Mouse (Mus musculus) intestine, embryonic 14.5 days (tissue): ENCODE measurements around the gene Lgals1. TPM values are rescaled to one million over a fixed set of nuclear protein-coding genes. Genes with fewer than 3 reads are reported as not detected.
"Not testable (repeated sequence)": the region's sequence is repeated elsewhere in the genome, so short reads cannot be mapped to it uniquely, and the experiment has no call there.

Experiments
- ATAC-seq: fragments of 200-750 bp; cut with Nextera tagmentation; replicated peaks from 2 replicates; pipeline ENCODE4 v1.8.0; 2017; ENCODE audit warnings: low read depth, moderate number of reproducible peaks, moderate TSS enrichment, moderate library complexity; ENCODE audit not compliant: low FRiP score, low TSS enrichment
- DNase-seq: peaks from one replicate; pipeline ENCODE4 v3.0.0-alpha.2; 2018; ENCODE audit warnings: low spot score
- H3K27ac ChIP-seq: fragments of 300-500 bp; sonication (generic); 2 replicates; pipeline ENCODE4 v1.5.1; 2014; ENCODE audit warnings: low read depth, mild to moderate bottlenecking, control low read depth
- H3K27me3 ChIP-seq: fragments of 300-500 bp; sonication (generic); replicated peaks from 2 replicates; pipeline ENCODE4 v1.6.1; 2014; ENCODE audit warnings: low read length, control low read depth; ENCODE audit not compliant: control insufficient read depth, insufficient read depth
- H3K36me3 ChIP-seq: fragments of 300-500 bp; sonication (generic); 2 replicates; pipeline ENCODE4 v1.6.1; 2014; ENCODE audit warnings: low read length, control low read depth; ENCODE audit not compliant: control insufficient read depth, insufficient read depth
- H3K4me1 ChIP-seq: fragments of 300-500 bp; sonication (generic); replicated peaks from 2 replicates; pipeline ENCODE4 v1.6.1; 2014; ENCODE audit warnings: low read length, control low read depth, mixed read lengths; ENCODE audit not compliant: control insufficient read depth, insufficient read depth
- H3K4me2 ChIP-seq: fragments of 300-500 bp; sonication (generic); 2 replicates; pipeline ENCODE4 v1.6.1; 2014; ENCODE audit warnings: low read length
- H3K4me3 ChIP-seq: fragments of 300-500 bp; sonication (generic); 2 replicates; pipeline ENCODE4 v1.5.1; 2014; ENCODE audit warnings: low read depth, low read length, control low read depth, mixed read lengths
- H3K9ac ChIP-seq: fragments of 300-500 bp; sonication (generic); 2 replicates; pipeline ENCODE4 v1.6.1; 2014; ENCODE audit warnings: mild to moderate bottlenecking, low read length
- H3K9me3 ChIP-seq: fragments of 300-500 bp; sonication (generic); 2 replicates; pipeline ENCODE4 v1.6.1; 2016; ENCODE audit warnings: low read length, control low read depth; ENCODE audit not compliant: control insufficient read depth
- WGBS: fragments of 180-500 bp; shearing (Covaris S2); extraction: QIAGEN DNeasy Blood & Tissue Kit; methylation state at CpG from one replicate; pipeline ENCODE4 v1.1.7; 2014; 5-methylcytosine and 5-hydroxymethylcytosine counted together
- polyA plus RNA-seq: library from polyadenylated mRNA; unstranded; fragments of >200 nt; fragmentation: Nextera tagmentation; extraction: Ambion mirVana; gene quantifications from 2 replicates; pipeline ENCODE4 v1.2.1, GENCODE M21; 2014

The Lgals1 gene
- polyA plus RNA-seq: 1,194 and 1,197 TPM in 2 replicates

DNA sequence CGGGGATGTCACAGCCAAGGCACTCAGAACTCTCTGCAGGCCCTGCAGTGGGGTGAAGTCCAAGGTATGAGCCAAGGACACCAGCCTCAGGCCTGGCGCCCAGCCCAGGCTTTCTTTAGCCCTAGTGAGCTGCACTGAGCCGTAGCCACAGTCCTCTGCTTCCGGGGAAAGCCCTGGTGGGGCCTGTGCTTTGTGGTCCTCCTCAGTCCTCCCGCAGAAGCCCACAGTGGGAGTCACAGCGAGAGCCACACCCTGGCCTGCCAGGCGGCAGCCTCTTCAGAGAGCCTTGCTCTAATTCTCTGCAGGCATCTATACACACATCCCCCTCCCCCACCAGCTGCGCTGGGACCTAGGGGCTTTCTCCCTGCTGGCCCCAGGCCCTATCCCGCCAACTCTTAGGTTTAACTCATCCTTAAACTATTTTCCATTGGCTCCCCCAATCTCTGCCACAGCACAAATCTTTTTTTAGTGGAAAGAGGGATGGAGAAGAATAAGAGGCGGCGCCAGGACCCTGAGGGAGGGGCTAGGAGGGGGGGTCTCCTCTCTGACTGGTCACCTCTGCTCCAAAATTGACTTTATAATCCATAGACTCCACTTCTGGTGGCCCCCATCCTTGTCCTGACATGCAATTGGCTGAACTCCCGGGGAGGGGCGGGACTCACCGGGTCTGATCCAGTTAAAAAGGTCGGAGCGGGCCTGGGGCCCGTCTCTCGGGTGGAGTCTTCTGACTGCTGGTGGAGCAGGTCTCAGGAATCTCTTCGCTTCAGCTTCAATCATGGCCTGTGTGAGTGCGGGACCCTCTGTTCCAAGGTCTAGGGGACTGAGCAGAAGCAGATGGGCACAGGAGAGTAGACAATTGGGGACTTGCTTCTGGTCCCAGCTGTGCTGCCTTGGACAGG lies at the start of gene Lgals1:
Lgals1 (plus strand) TSS at position 705 of the 899 bp plus-strand sequence.
- peak within 1 kb of the TSS; percentile 92 for H3K4me2 ChIP-seq
- 4% methylated on average over 20 of the region's 20 CpGs for WGBS

DNA sequence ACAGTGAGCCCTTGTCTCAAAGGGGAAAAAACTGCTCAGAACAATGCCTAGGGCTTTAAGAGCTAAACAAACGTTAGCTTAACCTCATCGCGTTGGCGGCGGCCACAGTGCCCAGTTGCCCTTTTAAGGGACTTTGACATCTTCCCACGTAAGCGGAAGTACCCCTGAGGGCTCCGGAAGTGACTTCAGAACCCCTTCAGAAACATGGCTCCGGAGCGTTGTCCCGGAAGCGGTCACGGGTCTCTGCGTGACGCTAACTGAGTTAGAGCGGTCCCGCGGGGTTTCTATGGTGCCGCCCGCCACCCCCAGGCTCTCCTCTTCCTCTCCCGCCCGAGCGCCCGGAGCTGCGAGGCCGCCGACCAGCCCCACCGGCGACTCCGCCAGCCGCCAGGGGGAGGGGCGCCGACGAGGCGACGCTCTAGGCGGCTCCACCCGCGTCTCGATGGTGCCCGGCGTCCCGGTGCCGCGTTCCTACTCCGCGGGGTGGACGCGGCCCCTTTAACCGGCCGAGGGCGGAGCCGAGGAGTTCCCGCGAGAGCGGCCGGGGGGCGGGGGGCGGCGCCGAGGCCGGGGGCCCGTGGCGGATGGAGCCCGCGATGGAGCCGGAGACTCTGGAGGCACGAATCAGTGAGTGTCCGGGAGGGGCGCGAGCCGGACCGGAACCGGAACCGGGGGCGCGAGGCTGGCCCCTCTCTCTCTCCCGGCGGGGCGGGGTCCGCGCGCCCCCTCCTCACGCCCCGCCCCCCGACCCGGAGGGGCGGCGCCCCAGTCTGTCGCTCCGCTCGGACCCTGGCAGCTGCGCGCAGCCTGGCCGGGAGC lies 49.3 kb upstream of the Lgals1 start, which contains the start of gene Gga1:
Gga1 (plus strand) TSS at position 200 of the 819 bp plus-strand sequence.
- H3K27me3 ChIP-seq: no peaks in the 10 kb centered on the region
- no peaks in the 10 kb centered on the region for H3K9me3 ChIP-seq
- H3K9ac ChIP-seq: peak within 1 kb of the TSS; percentile 84
- peak within 1 kb of the TSS; percentile 79 for H3K4me2 ChIP-seq
- H3K27ac ChIP-seq: peak within 1 kb of the TSS; percentile 99
- WGBS: 1% methylated on average over 81 of the region's 95 CpGs
- peak within 1 kb of the TSS; percentile 71 for H3K4me3 ChIP-seq
- H3K4me1 ChIP-seq: peaks cover 28% of the 10 kb centered on the region
- peak; percentile 90 for ATAC-seq
- peak; percentile 97 for DNase-seq
- H3K36me3 ChIP-seq: peaks cover 19% of the 10 kb centered on the region

More for the DNA sequence above, at the start of gene Lgals1:
- Histone ChIP-seq H3K36me3 (peaks cover 16% of the 10 kb centered on the region), H3K4me3 (peak within 1 kb of the TSS; percentile 64), H3K27me3 (no peaks in the 10 kb centered on the region), H3K9me3 (no peaks in the 10 kb centered on the region), H3K9ac (peak within 1 kb of the TSS; percentile 61), H3K4me1 (peaks cover 20% of the 10 kb centered on the region), H3K27ac (peak within 1 kb of the TSS; percentile 94)
- DNase-seq (peak; percentile 92), ATAC-seq (peak; percentile 71)

DNA sequence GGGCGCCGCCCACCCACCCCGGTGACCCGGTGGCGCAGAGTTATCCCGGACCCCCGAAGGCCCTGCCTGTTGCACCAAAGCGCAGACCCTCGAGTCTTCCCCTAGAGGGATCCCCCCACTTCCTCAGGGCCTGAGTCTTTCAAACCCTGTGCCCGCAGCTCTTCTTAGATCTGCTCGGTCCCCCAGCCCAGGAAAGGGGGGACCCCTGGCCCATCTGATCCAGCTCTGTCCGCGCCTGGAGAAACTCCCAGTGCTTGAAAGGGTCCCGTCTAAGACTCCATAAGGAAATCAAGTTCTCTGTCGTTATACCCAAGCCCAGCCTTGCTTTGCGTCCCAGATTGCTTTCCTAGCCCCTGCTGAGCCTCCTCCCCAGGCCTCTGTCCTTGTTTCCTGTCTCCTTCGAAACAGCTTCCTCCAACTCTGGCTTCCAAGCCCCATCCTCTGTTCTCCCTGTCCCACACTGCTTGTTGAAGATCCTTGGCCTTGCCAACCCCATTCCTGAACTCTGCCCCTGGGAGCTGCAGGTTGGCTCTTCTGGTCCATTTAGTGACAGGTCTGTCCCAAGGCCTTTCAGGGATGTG lies 48.6 kb upstream of the Lgals1 start:
- Histone ChIP-seq H3K36me3 (peaks cover 26% of the 10 kb centered on the region), H3K9ac (peak overlapping the region; percentile 84), H3K27me3 (no peaks in the 10 kb centered on the region), H3K27ac (peak overlapping the region; percentile 99), H3K9me3 (no peaks in the 10 kb centered on the region), H3K4me1 (peaks cover 26% of the 10 kb centered on the region), H3K4me2 (peak overlapping the region; percentile 79), H3K4me3 (peak overlapping the region; percentile 71)
- peak; percentile 42; the same call in 1 of the 2 replicates for ATAC-seq
- 1% methylated on average over 17 of the region's 17 CpGs for WGBS
- DNase-seq: no peak

DNA sequence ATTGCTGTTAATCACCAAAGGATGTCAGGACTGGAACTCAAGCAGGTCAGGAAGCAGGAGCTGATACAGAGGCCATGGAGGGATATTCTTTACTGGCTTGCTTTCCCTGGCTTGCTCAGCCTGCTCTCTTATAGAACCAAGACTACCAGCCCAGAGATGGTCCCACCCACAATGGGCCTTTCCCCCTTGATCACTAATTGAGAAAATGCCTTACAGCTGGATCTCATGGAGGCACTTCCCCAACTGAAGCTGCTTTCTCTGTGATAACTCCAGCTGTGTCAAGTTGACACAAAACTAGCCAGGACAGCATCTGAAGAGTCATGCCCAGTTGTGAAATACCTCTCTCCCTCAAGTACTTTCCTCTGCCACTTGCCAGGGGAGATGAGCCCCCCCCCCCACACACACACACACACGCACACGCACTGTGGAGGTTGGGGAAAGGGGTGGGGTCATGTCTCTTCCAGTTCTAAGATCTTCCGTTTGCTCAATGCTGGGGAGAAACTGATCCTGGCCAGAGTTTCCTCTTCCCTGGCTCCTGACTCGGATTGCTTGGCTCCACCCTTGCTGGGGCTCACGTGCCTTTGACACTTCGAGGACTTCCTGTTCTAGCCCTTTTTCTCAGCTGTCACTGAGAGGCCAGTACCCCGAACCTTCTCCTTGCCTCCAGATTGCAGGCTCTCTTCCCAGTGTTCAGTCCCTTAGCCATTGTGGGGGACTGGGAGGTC lies 47.6 kb upstream of the Lgals1 start:
- not testable (repeated sequence) for DNase-seq, H3K9ac ChIP-seq
- 32% methylated on average over 7 of the region's 7 CpGs for WGBS

DNA sequence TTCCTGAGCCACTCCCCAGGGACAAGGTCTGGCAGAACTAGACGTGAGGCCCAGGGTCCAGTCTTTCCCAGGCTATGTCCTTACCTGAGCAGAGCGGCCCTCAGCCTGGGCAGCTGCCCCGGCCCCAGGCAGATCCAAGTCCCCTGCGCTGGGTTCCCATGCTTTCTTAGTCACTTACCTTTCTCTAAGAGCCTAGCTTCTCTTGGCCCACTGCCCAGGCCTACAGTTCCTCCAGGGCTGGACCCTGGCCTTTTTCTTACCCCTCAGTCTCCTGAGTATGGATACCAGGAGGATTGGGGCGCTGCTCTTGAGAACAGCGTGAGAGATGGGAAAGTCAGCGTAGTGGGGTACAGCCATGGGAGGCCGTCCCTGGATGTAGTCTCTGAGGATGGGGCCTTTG lies 46.1 kb upstream of the Lgals1 start:
- 97% methylated on average over 8 of the region's 8 CpGs for WGBS
- no peak overlapping the region for H3K9ac ChIP-seq

More for the DNA sequence above, 47.6 kb upstream of the Lgals1 start:
- H3K27ac ChIP-seq, H3K27me3 ChIP-seq, H3K4me3 ChIP-seq, H3K9me3 ChIP-seq, ATAC-seq: not testable (repeated sequence)
- Histone ChIP-seq H3K36me3 (peaks cover 36% of the 10 kb centered on the region), H3K4me1 (peaks cover 26% of the 10 kb centered on the region), H3K4me2 (peak overlapping the region; percentile 79; the same call in 1 of the 2 replicates)

DNA sequence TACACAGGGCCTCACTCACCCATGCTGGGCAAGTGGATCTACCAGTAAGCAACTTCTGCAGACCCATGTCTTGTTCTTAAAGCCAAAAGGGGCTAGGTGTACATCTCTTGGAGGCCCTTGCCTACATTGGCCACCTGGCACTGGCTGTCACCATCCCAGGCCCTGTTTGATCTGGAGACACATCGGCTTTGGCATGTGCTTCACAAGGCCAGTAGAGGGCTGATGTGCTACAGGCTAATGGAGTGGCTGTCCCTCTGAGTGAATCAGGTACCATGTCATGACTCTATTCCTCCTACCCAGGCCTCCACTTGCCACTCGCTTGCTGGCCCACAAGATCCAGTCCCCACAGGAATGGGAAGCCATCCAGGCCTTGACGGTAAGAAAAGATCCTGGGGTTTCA lies 44.7 kb upstream of the Lgals1 start:
- Histone ChIP-seq H3K27me3 (no peaks in the 10 kb centered on the region), H3K4me2 (no peak overlapping the region), H3K4me1 (peaks cover 17% of the 10 kb centered on the region), H3K27ac (no peak overlapping the region), H3K9ac (no peak overlapping the region), H3K36me3 (peaks cover 63% of the 10 kb centered on the region), H3K4me3 (no peak overlapping the region), H3K9me3 (no peaks in the 10 kb centered on the region)
- ATAC-seq (no peak), DNase-seq (no peak)
- 82% methylated on average over 3 of the region's 3 CpGs for WGBS

More for the DNA sequence above, 46.1 kb upstream of the Lgals1 start:
- no peak overlapping the region; the same call in 1 of the 2 replicates for H3K27ac ChIP-seq
- H3K36me3 ChIP-seq: peaks cover 49% of the 10 kb centered on the region
- ATAC-seq (no peak), DNase-seq (no peak)
- no peak overlapping the region for H3K4me2 ChIP-seq
- no peak overlapping the region for H3K4me3 ChIP-seq
- H3K9me3 ChIP-seq: no peaks in the 10 kb centered on the region
- peaks cover 21% of the 10 kb centered on the region for H3K4me1 ChIP-seq
- H3K27me3 ChIP-seq: no peaks in the 10 kb centered on the region

DNA sequence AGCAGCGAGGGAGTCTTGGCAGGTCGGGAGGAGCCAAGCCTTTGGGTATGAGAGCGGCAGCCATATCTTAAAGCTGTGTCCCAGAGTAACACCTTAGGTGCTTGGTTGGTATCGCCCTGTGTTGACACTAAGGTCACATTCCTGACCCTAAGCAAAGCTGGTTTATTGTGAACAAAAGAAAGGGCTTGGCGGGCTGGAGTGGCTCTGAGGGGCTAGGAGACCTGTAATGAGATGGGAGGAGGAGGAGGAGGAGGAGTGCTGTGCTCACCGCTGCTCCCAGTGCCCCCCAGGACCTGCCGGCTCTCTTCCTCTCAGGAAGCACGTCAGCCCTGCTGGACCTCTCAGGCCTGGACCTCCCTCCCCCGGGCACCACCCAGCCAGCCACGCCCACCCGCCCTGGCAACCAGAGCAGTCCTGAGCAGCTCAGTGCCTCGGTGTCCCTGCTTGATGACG lies 37.1 kb upstream of the Lgals1 start:
- Histone ChIP-seq H3K36me3 (peaks cover 89% of the 10 kb centered on the region), H3K27ac (no peak overlapping the region), H3K9ac (no peak overlapping the region), H3K9me3 (no peaks in the 10 kb centered on the region), H3K4me2 (no peak overlapping the region), H3K27me3 (no peaks in the 10 kb centered on the region), H3K4me3 (no peak overlapping the region), H3K4me1 (peaks cover 17% of the 10 kb centered on the region)
- 24% methylated on average over 13 of the region's 13 CpGs for WGBS
- DNase-seq: peak; percentile 61
- ATAC-seq: no peak
